Mouse (Mus musculus): ENCODE data around the gene Gm42742. TPM values are rescaled to one million over a fixed set of nuclear protein-coding genes. Genes with fewer than 3 reads are reported as not detected.

The Gm42742 gene
- total RNA-seq (2015) (15.4 TPM in 1 of 2 replicates, not detected in the other), total RNA-seq (2017) (45.4 TPM in 1 of 2 replicates, not detected in the other)

DNA sequence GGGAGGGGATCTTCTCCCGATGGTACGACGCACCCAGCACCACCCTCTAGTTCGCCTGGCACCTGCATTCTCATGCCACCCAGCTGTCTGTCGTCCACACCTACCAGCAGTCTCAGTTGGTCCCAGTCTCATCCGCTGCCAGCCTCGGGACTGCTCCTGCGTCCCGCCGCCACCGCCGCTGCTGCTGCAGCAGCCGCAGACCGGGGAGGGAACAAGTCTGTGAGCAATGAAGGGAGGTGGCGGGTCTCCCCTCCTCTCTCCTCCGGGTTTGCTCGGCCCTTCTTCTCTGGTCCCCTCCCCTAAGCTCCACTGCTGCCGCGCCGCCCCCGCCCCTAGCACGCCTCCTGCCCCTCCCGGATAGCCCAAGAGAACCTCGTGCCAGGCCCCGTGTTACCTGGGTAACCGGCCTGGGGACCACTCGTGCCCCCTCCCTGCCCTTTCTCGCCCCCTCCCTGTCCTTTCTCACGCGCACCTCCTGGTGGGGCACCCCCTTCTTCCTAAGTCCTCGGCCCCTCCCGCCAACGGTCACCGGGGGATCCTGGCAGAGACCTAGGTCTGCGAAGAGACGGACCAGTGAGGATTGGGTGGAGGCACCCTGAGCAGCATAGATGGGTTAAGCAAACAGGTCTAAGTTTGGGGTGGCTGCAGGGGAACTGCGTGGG is at the start of gene Gm42742, which contains the start of gene Prrt2:
TSS of gene Gm42742 (minus strand) at position 197 of the 662 bp plus-strand sequence.
TSS of gene Prrt2 (minus strand) at position 311 of the 662 bp plus-strand sequence.
- ATAC-seq (ENCODE audit: poor library complexity, severe bottlenecking), result no peak

DNA sequence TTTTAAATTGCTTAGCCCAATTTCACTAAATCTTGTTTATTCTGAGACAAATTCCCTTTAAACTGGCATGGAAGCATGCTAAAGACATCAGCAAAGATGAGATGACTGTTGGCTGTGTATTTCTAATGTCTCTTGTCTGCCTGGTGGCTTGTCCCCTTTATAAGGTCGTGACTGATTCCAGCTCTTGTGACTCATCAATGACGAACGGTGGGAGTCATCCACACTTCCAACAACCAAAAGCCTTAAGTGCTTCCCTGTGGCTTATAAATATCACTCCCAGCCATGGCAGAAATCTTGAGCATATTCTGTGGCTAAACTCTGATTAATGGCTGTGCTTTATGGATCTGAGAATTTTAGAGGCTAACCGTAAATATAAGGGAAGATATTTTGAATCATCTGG is 45.4 kb upstream of the Gm42742 start:
- ATAC-seq (ENCODE audit: poor library complexity, severe bottlenecking), result no peak

DNA sequence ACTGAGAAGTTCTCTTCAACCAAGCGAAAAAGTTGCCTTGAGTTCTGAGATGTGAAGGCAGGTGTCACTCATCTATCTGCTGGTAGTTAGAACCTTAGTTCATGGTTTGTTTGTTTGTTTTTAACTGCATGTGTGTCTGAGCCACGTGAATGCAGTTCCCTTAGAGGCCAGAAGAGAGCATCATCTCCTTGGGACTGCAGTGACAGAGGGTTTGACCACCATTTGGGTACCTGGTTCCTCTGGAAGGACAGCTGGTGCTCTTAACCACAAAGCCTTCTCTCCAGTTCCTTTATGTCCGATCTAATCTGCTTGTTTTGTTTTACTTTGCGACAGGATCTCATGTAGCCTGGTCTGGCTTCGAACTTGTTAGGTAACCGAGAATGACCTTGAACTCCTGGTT is 44.6 kb upstream of the Gm42742 start:
- ATAC-seq (ENCODE audit: poor library complexity, severe bottlenecking), result no peak

DNA sequence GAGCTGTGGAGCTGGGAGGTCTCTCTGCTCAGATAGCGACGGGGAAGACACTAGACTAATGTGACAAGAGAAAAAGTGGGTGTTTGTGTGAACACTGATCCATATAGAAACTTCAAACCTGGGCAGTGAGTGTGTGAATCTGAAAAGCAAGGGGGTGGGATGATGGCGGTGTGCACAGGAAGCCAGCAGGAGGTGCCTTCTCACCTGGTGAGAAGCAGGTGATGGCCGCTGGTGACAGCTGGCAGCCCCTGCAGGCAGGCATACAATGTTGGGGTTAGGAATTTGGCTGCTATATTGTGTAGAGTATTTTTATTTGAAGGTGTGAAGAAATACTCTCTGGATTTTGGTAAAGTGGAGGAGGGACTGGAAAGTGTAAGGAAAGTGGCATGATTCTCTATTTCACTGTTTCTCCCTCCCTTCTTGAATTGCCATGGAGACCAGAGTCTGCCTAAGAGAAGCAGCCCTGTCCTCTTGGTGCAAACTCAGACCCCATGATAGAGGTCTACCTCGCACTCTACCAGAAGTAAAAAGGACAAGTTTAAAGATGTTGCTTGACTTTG is 34.2 kb upstream of the Gm42742 start:
- no peak for ATAC-seq (ENCODE audit: poor library complexity, severe bottlenecking)

DNA sequence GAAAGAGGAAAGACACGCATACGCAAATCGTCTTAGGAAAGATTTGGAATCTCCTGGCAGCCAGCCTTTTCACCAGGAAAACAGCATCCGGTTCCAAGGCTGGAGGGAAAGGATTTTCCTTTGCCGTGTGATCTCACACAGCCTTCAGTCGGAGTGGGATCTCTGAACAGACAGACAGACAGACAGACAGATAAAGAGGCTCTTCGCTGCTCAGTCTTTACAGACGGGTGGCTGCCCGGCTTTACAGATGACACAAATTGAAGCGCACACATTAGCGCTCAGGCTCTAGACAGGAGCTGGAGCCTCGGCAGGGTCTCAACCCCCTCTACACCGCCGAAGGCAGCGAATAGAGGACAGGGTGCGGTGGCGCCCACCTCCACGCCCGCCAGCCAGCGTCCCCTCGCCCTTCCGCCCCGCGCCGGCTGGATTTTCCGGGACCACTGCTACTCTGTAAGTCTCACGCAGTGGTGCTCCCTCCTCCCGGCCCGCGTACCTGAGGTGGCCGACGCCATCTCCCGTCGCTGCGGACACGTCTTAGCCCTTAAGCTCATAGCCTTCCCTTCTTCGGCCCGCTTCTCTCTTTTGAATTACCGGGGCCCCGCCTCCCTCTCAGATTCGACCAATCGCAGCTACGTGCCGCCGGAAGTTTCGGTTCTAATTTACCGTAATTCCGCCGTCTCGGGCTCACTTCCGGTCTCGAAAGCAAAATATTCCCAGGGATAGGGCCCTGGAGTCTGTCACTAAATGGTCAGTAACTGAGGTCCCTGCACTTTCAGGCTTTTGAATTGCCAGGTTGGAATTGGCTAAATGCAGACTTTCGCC is 21.2 kb upstream of the Gm42742 start, which contains the start of gene Kif22:
TSS of gene Kif22 (minus strand) at position 621 of the 822 bp plus-strand sequence.
- peak; percentile 100 for ATAC-seq (ENCODE audit: poor library complexity, severe bottlenecking)

DNA sequence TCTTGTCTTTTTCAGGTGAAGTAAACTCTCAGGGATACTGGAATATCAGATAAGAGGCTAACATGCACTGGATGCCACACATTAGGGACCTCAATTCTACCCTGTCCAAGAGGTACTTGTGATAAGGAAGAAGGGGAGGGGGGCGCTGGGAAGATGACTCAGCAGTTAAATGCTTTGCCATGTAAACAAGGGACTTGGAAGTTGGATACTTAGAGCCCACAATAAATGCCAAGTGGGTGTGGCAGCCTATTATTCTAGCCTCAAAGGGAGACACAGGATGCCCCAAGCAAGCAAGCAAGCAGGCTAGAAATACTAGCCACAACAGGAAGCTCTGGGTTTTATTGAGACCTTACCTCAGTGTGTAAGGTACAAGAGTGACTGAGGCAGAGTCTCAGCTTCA is 10.3 kb upstream of the Gm42742 start:
- no peak for ATAC-seq (ENCODE audit: poor library complexity, severe bottlenecking)

DNA sequence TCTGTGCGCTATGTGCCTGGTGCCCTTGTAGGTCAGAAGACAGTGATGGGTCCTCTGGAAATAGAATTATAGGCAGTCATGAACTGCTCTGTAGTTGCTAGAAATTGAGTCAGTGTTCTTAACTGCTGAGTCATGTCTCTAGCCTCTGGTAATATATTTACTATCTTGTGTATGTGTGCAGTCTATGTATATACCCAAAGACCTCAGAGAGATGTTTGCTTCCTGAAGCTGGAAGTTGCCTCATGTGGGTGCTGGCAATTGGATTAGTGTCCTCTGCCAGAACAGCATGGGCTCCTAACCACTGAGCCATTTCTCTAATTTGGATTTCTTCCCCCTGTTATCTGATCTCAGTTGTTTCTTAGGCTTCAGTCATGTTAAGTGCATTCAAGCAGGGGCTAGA is 9.3 kb upstream of the Gm42742 start:
- ATAC-seq (ENCODE audit: poor library complexity, severe bottlenecking), result no peak

DNA sequence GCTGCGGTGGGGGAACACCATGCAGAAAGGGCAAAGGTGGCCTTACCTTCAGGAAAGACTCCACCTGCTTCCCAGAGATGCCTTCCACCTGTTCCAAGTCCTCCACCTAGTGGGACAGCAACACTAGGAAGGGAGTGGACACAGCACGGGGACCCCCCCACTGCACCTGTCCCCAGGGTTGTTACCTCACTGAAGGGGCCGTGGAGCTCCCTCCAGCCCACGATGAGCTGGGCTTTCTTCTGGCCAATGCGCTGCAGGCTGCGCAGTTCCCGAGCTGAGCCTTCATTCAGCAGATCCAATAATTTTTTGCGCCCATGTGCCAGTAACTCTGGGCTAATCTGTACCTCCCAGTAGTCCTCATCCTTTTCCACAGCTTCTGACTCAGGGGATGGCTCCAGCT is 7.0 kb upstream of the Gm42742 start:
- no peak for ATAC-seq (ENCODE audit: poor library complexity, severe bottlenecking)

DNA sequence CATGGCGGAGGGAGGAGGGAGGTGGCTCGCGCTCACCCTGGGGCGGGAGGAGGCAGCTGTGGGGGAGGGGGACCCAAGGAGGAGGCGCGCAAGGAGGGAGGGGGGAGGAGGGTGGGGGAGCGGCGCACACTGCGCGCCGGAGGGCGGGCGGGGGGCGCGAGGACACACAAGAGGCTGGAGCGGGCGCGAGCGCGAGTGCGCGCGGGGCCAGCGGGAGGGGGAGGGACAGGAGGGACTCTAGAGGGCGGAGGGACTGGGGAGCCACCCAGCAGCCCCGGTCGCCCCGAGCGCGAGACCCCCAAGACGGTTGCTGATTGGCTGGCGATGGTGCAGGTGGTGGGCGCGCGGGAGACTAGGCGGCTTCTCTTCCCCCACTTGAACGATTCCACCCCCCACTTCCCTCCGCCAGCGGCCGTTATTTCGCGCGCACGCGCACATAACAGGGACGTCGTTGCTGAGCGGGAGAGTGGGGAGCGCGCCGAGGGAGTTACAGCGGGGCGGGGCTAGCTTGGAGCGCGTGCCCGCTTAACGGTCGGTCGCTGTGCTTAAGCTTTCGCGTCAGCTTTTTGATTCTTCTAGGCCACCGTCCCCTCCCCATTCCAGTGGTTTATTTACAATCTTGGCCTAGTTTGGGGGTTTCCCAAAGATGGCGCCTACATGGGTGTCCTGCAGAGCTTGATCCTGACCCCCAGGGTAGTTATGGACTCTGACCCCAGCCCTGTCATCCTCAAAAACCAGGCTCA is 6.3 kb upstream of the Gm42742 start, which contains the start of gene Maz:
TSS of gene Maz (minus strand) at position 54 of the 743 bp plus-strand sequence.
- peak; percentile 76 for ATAC-seq (ENCODE audit: poor library complexity, severe bottlenecking)

DNA sequence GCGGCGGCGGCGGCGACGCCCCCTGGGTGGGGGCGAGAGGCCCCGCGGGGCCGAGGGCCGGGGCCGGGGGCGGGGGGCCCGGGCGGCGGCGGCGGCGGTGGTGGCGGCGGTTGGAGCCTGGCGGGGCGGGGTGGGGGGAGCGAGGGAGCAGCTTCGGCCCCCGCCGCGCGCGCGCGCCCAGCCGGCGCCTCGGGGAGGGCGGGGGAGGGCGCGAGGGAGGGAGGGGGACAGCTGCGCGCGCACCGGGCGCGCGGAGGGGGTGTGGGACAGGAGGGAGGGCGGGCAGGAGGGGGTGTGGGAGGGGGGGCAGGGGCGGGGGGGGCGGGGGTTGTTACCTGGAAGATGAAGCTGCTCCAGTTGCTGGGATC is 5.7 kb upstream of the Gm42742 start:
- peak; percentile 3; the same call in 1 of the 2 replicates for ATAC-seq (ENCODE audit: poor library complexity, severe bottlenecking)

DNA sequence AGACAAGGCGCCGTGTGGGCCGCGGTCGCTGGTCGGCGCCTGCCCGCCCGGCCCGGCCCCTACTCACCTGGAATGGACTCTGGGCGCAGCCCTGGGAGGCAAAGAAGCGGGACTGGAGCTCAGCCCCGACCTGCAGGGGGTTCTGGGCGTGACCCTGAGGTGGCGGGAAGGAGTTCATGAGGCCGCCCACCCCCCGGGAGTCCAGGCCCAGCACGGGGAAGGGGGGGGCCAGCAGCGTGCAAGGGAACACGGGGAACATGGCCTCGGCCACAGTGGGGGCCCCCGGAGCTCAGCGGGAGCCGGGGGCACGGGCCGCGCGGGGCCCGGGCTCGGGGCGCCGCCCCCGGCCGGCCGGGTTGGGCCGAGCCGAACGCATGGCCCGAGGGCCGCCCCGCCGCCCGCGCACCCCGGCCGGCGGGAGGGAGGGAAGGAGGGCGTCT is 5.3 kb upstream of the Gm42742 start:
- ATAC-seq (ENCODE audit: poor library complexity, severe bottlenecking), result no peak

DNA sequence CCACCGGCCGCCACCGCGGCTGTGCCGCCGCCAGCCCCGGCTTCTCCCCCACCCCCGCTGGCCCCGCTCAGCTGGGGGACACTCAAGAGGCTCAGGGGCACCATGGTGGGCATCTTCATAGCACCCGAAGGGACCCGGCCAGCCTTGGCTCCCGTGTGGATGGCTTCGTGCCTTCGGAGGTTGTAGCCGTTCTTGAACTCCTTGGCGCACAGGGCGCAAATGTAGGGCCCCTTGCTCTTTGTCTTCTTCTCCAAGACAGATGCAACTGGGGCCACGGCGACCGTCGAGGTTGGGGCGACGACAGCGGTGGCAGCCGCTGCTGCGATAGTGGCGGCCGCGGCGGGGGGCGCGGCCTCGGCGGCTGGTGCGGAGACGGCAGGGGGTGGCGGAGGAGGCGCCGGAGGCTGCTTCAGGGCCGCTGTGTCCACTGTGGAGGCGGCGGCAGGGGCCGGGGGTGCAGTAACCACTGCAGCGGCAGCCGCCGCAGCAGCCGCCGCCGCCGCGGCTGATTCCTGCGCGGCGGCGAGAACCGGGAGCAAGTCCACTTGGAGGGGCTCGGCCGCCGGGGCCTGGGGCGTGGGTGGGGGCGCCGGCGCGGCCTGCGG is 4.8 kb upstream of the Gm42742 start:
- no peak for ATAC-seq (ENCODE audit: poor library complexity, severe bottlenecking)

DNA sequence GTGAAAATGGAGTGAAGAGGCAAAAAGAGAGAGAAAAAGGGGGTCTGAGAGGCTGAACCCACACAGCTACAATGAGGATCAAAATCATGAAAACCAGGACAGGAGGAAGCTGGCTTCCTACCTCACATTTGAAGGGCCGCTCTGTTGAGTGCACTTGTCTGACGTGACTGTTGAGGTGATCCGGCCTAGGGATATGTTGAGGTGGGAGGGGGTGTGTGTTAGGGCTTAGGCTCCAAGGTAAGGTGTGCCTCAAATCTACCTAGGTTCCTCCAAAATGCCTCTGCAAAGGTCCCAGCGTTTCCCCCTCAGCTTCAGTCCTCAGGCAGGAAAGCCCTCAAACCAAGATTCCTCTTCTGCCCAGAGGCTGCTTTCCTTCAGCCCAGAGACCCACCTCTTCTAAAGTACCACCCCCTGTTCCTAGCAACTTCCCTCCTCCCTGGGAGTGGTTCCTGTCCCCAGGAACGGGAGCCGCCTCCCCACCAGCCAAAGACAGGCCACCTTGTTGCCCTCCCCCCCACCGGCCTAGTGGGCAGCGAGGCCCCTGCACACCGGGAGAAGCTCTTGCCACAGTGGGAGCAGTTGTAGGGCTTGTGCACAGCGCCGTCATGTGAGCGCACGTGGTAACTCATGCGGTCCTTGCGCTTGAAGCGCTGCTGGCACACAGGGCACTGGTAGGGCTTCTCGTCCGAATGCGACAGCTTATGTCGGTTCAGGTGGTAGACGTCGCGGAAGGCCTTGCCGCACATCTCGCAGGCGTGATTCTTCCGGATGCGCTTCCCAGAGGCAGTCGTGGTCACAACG is 4.1 kb upstream of the Gm42742 start:
- peak; percentile 38 for ATAC-seq (ENCODE audit: poor library complexity, severe bottlenecking)

DNA sequence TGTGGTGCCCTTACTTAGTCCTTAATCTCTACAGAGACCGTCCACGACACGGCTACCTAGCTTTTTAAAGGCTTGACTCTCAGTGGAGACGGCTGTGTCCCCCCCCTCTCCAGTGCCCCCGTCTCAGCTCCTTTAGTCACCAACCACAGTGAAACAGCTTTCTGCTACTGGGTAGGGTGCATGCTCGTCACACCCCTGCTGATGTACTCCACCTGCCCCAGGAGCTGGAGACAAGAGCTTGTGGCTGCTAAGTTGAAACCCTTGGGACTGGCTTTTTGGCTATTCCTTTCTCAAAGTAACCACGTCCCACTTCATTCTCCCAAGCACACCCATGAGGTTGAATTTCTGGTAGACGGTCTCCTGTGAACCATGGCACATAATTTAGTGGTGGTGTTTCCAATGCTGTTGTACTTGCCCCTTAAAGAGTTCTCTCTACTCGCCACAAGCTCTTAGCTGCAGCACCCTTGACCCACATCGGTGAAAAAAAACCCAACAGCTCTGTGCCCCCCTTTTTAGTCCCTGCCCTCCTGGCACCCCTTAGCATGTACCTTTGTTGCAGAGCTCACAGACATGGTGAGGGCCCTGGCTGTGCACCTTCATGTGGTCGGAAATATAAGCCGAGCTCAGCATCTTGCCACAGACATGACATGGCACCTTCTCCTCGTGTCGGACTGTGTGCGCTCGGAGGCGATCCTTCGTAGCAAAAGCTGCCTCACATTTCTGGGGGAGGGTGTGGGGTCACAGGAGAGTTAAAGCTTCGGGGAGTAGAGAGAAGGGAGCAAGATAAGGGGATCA is 3.2 kb upstream of the Gm42742 start:
- ATAC-seq (ENCODE audit: poor library complexity, severe bottlenecking), result no peak

DNA sequence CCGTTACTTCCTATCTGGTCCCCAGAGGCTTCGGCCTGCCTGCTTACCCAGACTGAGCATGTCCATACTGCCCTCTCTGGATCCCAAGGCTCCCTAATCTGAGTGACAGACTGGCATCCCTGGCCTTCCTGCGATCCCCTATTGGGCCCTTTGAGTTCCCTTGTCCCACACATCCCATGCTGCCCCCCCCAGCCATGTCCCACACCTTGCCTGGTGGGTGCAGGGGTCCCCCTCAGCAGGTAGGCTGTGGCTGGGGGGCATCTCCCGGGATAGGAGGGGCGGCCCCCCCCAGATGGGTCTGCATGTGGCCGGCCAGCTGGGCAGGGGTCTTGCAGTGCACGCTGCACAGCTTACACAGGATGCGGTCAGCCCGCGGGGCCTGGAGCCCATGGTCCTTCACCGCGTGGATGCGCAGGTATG is 2.4 kb upstream of the Gm42742 start:
- ATAC-seq (ENCODE audit: poor library complexity, severe bottlenecking), result no peak

DNA sequence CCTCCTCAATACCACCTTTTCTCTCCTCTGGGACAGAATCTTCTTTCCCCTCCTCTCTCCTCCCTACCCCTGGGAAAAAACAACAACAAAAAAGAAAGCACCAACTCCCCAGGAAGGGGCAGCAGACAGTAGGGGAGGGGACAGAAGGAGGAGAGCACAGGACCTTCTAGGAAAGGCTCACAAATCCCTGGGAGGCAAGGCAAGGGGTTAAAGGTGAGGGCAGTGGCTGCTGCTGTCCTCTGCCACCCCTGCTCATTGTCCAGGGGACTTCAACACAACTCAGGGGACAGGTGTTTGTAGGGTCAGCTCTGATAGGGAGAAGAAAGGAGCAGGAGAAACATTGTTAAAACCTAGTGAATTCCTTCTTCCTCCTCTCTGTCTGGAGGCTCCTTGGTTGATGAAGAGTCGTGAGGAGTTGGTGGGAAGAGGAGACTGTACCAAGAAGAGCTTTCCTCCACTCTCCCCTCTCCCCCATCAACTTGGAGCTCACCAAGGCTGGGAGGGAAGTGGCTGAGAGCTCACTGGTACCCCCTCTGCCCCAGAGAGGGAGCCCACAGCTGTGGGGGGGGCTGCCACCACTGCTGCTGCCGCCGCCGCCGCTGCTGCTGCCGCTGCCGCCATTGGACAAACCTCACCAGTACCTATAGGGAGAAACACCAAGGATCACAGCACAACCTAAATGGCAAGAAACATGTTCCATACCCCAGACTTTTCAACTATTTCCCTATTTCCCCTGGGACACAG is 1.8 kb upstream of the Gm42742 start:
- no peak for ATAC-seq (ENCODE audit: poor library complexity, severe bottlenecking)

DNA sequence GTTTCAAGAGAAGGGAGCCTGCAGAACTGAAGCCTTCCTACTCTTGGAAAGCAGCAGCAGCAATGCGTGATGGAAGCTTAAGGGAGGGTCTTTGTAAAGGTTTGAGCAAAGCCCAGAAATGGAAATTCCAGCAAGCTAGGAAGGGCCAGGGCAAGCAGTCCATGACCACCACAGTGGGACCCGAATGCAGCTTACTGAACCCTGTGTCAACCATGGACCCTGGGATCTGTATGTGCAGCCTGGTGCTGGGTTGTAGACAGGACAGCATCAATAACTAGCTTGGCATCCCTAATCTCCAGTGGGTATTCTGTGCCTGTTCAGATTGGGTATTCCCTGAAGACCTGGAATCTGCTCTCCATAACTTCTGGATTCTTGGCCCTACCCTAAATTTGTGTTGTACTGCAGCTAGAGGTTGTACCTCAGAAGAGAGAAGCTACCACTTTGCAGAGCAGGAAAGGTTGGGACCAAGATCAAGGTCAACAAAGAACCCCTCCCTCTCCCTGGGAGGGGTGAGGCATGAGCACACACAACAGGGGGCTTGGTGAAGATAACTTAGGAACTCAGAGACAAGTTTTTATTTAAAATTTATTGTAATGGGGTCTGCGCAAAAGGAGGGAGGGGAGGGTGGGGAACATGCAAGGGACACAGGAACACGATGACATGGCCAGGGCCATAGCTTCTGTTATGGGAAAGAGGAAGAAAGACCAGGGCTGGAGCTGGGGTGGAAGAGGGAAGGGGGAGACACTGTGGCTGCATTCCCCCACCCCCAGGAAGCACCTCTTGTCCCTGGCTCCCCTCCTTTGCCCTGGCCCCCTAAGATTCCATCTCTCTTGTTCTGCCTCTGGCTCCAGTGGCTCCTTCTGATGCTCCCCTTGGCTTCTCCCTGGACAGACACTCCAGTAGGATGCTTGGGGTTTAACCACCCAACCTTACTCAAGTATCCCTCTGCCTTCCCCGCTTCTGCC is 948 bp upstream of the Gm42742 start:
- ATAC-seq (ENCODE audit: poor library complexity, severe bottlenecking), result no peak

Data from megakaryocyte, adult 5-6 weeks (primary cell).